Mouse (Mus musculus) right cerebral cortex, postnatal 10 days (tissue): ENCODE measurements around the gene Cep162.
A peak's percentile ranks its signal among the peaks of the same experiment; 100 is the strongest.

Source experiments
- DNase-seq, 2 experiments: peaks; one replicate each; pipeline ENCODE4 v3.0.0; 2021; ENCODE audit warnings: low spot score in 2 of 2

The Cep162 gene

DNA sequence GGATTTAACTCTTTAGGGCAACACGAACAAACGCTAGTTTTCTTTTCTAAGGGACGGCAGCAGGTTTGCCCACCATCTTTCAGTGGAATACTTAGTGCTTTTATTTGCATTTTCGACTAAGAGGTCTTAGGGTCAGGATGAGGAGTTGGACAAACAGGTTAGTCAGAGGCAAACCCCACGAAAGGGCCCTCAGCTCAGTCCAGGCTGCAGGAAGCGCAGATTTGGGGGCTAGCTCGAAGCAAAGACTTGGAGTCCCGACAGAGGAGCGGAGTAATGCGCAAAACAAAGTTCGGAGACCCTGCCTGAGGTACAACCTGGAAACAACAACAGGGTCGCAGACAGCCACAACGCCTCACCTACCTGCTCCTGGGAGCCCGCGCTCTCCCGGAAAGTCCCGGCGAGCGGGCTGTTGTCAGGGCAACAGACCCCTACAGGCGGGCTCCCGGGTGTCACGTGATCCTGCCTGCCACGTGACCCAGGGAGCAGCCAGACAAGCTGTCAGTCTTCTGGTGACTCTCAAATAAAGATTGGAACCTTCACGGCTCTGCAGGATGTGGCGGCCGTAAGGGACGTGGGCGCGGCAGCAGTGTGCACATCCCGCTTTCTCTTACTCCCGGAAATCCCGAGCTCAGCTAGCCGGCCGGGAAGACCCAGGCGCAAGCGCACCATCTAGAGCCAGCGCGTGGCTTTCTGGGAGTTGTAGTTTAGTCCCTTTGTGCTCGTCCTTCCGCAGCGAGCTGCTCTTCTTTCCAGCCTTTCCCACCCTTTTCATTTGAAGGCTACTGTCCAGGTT is at the start of gene Cep162:
TSS of gene Cep162 (minus strand) at position 634 of the 793 bp plus-strand sequence.
- DNase-seq, result peak; percentile 91 to 94

DNA sequence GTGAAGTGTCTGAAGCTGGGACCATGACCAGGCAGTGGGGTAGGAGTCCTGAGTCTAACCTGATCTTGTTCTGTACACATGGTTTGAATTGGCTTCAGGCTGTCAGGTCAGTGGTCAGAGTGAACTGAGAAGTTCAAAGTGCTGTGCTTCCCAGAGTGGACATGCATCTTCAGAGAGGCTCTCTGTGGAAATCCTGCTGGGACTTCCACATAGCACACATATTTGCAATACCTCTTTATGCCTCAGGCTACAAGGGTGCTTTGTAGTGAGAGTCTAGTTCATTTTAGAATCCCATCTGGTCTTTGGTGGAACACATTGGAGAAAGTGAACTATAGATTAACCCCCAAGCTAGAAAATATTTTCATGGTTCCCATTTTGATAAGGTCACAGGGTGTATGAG is 47.9 kb upstream of the Cep162 start:
- DNase-seq, result no peak

DNA sequence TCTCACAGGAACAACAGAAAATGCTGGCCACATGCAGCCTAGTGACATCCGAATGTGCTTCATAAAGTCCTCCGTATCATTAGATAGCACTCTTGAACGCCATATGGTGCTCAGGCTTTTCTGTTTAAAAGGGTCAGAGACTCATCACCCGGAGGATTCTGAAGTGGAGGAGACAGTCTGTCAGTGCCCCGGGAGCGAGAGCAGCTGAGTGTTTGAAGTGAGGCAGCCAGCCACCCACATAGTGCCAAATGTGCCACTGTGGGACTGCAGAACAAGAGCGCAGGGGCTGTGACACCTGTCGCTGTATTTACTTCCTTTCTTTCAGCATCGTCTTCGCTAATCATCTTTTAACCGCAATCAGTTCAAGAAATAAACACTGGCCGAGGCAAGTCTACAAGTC is 43.6 kb upstream of the Cep162 start:
- no peak for DNase-seq

DNA sequence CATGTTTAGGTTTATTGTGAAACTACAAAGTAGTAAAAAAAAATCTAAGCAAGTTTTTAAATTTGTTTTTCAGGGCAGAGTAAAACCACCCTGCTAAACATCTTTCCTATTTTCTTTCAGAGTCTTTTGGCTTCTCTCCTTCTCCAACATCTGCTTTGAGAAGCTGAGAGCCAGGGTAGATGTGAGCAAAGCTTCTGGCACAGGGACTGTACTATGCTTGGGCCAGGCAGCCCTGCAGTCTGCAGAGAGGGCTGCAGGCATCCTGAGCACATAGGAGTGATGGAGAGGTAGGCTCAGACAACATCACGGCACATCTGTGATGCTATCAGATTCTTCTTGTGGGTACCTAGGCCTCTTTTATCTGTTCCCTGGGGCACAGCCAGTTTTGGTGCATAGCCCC is 42.2 kb upstream of the Cep162 start:
- DNase-seq, result peak in 1 of 2 experiments; percentile 26

DNA sequence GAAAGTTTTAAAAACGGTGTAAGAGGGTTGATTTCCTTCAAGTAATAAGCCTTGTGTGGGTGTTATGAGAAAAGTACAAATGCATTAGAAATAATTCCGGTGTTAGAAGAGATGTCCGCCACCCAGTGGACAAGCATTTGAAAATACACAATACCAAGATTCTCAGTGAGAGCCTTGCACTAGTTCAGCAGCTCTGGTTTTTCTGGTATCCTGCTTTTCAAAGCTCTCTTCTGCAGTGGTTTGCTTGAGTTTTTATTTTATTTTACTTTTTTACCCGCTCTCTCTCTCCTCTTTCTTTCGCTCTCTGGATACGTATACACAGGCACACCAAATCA is 327 bp upstream of the Cep162 start:
- DNase-seq, result no peak

DNA sequence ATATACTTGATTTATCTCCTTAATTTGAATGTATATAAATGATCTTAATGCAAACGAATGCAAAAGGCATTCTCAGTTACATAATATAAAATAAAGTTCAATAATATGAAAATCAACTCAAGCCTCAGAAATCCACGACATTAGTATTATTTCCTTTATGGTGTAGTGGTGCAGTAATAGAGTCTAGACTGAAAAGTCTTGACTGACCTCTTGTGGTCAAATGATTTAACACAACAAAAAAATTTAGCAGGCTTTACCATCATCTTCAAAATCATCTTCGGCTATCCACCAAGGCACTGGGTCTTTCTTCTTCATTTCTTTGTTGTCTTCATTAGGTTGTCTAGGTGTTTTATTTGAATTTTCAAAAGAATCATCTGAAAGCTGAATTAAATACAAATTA is 7.2 kb downstream of the Cep162 start:
- DNase-seq, result no peak

DNA sequence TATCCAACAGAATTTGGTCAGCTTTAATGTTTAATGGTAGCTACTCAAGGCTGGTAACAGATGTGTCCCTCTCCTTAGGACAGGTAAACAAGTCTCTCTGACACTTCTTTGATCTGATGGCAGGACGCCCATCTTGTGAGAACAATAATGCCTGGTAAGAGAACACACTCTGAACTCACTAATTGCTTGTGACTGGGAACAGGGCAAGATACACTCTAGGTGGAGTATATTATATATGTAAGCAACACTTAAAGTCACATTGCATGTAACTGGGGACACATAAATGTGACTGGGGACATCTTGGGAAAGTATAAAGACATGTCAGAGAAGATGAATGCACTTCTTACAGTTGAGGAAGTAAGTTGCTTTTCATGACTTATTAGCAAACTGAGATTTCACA is 7.7 kb downstream of the Cep162 start:
- no peak for DNase-seq

DNA sequence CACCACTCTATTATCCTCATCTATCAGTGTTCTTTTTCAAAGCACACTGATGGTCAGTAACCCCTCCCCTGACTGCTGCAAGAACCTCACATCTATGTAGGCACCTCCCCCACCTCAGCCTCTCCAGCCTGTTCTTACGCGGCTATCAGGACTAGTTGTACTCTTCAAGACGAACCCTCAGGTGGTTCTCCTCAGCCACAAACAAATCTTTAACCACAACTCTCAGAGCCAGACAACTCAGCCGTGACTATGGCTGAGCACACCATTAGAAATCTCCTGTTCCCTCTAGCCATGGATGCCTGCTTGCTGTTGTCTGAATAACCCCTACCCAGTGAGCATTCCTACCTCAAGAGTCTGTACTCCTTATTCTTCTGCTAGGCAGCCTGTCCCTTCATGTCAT is 42.1 kb downstream of the Cep162 start:
- no peak for DNase-seq

DNA sequence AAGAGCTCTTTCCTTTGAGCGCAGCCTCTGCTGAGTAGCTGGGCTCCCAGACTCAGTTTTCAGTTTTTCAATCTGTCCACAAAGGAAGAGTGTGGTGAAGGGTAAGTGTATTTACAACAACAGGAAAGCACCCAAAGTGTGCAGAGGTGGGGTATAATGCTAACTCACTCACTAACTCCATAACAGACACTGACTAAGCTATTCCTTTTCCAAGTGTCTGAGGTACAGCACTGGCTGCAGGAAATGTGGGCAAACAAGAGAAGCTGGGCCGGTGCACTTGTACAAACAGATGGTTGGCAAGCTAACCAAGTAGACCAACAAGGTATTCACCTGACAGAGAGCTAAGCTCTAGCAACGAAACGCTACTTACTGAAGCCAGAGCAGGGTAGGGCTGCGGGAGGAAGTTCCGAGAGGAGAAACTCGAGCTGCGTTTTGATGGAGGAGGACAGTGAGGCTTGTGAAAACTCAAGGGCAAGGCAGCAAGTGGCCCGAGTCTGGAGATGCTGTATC is 44.5 kb downstream of the Cep162 start:
- DNase-seq, result no peak

DNA sequence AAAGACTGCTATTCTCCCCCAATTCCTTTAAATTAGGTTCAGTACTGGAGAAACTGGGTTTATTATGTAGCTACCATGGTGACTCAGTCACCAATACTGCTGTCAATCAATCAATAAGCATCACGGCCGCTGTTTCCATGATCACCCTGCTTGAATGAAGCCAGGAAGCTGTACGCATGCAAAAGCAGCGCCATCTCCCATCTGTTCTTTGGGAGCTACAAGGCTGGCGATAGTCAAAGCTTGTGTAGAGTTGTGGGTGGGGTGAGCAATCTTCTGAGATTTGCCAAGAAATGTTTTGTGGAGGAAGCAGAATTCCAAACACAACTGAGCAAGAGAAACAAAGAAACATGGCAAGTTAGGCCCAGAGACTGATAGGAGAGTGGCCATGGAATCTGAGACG is 52.9 kb downstream of the Cep162 start:
- peak in 1 of 2 experiments; percentile 49 for DNase-seq

DNA sequence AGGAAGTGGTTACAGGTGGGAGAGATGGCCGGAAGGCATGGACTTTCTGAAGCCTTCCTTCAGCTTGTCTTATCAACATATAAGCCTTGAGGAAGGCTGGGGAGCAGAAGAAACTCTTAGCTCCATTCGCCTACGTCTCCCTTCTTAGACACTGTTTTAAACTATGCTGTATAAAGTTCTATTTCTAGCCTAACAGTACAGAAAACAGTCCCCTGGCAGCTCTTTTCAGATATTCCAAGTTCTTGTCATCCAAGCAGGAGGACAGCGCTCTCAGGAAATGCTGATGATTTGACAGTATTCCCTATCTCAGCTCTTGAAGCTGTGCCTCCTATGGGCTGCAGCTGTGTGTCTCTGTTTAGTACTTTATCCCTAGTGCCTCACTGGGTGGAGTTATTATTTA is 54.4 kb downstream of the Cep162 start:
- no peak for DNase-seq

DNA sequence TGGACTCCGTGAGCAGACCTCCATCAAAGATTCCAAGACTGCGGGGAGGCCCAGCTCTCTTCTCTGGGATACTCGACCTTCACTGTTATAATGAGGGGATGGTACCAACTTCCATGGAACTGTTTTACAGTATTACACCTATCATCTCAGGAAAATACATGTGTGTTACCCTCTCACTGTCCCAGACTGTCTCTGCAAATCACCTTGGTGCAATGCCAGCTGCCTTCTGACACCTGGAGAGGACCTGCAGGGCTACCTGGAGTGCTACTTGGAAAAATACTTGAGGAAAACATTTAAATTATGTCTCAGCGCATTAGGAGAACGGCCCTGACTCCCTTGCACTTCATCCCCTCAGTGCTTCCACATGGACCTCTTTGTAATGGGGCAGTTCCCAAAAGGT is 54.9 kb downstream of the Cep162 start:
- no peak for DNase-seq

DNA sequence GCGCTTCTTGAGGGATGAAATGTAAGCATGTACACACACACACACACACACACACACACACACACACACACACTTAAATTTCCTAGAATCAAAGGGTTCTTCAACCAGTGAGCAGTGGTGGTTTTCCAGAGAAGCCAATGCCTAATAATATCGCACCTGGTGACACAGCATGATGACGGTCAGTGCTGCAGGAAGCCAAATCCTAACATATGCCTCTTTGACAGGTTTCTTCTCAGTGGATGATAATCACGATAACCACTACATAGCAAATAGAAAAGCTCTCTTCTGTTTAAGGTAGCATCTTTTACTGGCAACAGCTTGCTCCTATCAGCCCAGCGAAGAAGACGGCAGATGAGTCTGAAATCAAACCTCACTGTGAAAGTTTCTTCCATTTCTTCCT is 57.3 kb downstream of the Cep162 start:
- DNase-seq, result no peak

DNA sequence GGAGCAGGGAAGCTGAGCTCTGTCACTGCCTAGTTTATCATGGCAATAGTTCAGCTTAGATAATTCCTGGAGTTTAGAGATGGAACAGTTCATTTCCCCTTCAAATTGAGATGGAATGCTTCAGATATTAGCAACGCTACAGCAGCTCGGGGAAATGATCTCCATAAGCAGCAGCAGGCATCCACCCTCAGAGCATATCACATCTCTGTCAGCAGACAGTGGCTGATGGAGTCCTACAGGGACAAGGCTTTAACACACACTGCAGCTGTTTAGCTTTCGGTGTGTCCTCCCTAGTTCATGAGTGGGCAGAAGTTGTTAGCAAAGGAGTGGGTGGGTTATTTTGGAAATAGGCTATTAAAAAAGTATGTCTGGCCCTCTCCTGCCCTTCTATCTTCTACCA is 58.1 kb downstream of the Cep162 start:
- DNase-seq, result no peak

DNA sequence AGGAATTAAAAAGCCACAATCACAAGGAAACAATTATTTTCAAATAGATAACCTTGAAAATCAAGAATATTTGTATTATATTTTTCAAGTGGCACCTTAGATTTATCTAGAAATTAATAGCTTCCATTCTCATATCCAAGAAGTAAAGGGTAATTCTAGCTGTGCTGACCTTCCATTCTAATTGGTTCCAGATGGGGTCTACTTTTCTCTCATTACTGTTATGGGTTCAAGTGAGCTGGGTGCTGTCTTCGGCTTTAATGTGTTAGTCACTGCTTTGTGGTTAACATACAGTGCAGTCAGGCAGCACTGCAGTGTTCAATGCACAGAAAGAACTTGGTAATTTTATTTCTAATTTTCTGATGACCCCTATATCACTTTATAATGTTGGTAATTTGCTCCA is 61.6 kb downstream of the Cep162 start:
- no peak for DNase-seq

DNA sequence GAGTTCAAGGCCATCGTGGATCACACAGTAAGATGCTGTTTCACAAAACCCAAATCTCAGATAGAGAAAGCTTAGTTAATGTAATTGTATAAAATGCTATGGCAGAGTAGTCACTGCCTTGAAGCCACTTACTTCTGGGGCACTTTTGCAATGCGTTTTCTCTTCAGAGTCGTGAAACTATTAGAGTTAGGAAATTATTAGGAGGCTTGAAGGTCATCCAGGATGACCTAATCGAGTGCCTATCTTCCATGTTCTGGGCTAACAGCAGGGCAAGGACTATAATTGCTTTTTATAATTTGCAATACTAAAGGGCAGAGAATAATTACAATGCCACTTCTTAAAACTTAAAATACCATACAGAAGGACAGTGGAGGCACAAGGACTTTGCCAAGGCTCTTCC is 68.0 kb downstream of the Cep162 start:
- DNase-seq, result no peak

DNA sequence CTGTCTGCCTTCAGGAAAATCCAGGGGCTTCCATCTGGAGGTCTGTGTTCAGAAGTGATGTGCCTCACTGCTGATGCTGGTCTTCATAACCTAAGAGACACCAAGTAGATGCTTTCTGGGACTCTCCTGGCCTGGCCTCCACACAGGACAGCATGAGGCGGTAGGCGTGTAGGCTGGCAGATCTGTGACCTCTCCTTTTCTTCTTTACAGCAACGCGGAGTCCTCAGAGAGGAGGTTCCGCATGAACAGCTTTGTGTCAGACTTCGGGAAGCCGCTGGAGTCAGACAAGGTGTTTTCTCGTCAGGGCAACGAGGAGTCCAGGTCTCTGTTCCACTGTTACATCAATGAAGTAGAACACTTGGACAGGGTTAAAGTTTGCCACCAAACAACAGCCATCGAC is 73.1 kb downstream of the Cep162 start:
- DNase-seq, result no peak

DNA sequence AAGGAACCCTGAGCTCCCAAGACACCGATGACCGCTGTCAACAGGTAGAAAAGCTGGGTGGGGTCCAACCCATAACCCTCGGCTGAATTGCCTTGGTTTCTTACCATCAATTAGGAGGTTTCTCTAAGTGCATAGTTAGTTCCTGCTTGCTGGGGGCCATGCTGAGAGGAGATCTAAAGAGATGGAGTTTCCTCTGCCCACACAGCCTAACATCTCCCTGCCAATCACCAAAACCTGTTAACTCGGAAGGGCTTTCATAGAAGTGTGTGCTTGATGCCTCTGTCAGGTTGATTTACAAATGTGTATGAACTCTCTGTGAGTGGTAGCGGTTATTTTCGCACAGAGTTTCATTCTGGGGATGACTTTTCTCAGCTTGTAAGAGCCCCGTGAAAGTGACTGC is 76.8 kb downstream of the Cep162 start:
- DNase-seq, result no peak

DNA sequence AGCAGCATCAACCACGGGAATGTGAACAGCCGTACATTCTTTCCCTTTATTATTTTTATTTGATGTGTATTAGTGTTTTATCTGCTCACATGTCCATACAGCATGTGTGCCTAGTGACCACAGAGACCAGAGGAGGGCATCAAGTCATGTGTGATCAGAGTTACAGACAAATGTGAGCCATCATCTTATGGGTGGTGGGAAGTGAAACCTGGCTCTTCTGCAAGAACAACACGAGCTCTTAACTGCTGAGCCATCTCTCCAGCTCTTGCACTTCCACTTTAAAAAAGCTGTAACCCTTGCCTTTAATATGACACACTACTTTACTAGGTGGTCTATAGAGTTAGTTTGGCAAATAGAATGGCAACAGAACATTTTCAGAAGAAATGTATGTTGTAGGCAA is 83.8 kb downstream of the Cep162 start:
- DNase-seq, result no peak

DNA sequence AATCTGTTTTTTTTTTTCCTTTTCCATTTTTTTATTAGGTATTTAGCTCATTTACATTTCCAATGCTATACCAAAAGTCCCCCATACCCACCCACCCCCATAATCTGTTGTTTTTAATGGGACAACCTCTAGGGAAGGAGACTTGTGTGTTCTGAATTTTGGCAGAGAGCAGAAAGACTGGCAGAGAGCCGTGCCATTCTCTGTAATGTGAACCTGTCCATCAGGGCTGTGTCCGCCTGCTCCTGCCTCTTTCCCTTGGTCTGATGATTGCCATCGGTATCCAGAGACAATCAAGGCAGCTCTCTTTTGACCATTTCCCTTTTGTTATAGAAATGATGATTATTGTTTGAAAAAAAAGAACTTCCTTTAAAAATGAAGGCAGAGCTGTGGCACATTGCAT is 84.4 kb downstream of the Cep162 start:
- no peak for DNase-seq

DNA sequence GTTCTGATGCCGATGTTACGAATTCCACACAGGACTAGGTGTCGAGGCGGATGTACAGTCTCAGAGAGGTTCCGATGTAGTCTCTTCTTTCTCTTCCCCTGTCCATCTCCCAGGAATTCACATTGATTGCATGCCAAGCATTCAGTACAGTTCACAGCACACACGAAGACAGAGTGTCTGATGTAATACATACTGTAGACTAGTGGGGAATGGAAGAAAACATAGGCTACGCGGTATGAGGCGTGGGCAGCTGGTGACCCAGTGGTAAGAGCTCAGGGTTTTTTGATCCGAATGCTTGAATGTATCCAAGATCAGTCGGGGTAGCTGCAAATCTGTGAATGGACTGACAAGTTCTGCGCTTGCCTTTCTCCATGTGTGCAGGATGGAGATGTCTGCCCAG is 86.2 kb downstream of the Cep162 start:
- no peak for DNase-seq

DNA sequence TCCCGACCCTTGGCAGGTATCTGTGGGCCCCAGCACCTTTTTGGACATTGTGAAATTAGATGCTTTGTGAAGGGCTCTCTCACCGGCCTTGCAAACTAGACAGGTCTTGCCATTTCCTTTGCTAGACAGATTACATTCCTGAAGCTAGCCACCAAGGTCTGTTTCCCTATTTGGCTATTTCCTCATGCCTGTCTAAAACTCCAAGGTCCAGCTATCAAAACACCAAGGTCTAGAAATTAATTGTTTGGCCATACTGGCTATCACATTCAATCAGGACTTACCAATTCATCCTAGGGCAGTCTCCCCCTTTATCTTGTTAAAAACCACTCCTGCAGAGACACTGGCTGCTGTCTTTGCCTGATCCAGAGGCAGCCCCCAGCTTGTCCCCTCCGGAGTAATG is 87.3 kb downstream of the Cep162 start:
- no peak for DNase-seq

DNA sequence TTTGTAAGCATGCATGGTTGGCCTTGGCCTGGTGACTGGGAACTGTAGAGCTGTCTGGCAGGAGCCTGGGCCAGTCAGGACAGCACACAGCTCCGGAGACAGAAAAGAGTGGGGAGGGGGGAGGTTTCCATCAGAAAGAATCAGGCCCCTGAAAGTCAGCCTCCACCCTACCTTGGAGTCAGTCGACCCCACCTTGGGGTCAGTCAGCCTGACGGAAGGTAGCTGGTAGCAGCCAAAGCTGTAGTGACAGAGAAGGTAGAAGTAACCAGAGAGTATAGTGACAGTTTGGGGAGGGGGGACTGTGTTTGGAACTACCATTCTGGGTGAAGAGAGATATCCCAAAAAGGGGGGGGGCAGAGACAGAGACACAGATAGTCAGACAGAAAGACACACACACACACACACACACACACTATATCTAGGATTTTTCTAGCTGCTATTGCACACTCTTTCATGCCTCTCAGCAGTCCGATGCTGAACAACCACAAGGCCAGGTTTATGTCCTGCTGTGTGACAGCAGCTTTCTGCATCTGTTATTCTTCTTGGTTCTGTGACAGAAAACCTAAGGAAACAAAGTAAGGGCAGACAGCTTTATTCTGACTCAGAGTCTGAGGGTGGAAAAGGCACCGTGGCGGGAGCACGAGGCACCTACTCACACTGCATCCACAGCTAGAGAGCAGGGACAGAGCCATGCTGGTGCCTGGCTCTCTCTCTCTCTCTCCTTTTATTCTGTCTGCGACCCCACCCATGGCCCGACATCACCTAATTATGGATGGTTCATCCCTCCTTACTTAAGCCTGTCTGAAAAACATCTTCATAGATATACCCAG is 88.1 kb downstream of the Cep162 start:
- no peak for DNase-seq
